Mouse (Mus musculus) yolk sac, embryonic 10.5 days (tissue): Measurements from ENCODE around the gene E4f1.
A peak's percentile ranks its signal among the peaks of the same experiment; 100 is the strongest.

ENCODE experiments used
- DNase-seq: peaks from one replicate; pipeline ENCODE4 v3.0.0-alpha.2; 2017; ENCODE audit warnings: low spot score

E4f1 gene

GRCm38 (mm10) chr17:24469910-24470602 is at the start of gene E4f1, which contains the start of gene Pgp:
TSS of gene E4f1 (minus strand) at chr17:24470313.
TSS of gene Pgp (plus strand) at chr17:24470392.
- DNase-seq, result peak; percentile 98

GRCm38 (mm10) chr17:24514270-24515257 is 44.5 kb upstream of the E4f1 start:
- no peak for DNase-seq

- no peak for DNase-seq
Measured at GRCm38 (mm10) chr17:24513609-24514008, 43.5 kb upstream of the E4f1 start.

GRCm38 (mm10) chr17:24507806-24508460 is 37.8 kb upstream of the E4f1 start:
- no peak for DNase-seq

- no peak for DNase-seq
Measured at GRCm38 (mm10) chr17:24507129-24507664, 37.1 kb upstream of the E4f1 start.

- DNase-seq, result no peak
Measured at GRCm38 (mm10) chr17:24506332-24507070, 36.4 kb upstream of the E4f1 start.

- DNase-seq, result no peak
Measured at GRCm38 (mm10) chr17:24505286-24505955, 35.3 kb upstream of the E4f1 start.

- DNase-seq, result no peak
Measured at GRCm38 (mm10) chr17:24504085-24504484, 34.0 kb upstream of the E4f1 start.

- no peak for DNase-seq
Measured at GRCm38 (mm10) chr17:24502208-24502607, 32.1 kb upstream of the E4f1 start.

GRCm38 (mm10) chr17:24496026-24496425 is 25.9 kb upstream of the E4f1 start:
- DNase-seq, result no peak

- DNase-seq, result no peak
Measured at GRCm38 (mm10) chr17:24495443-24495842, 25.3 kb upstream of the E4f1 start.

- no peak for DNase-seq
Measured at GRCm38 (mm10) chr17:24494627-24495335, 24.7 kb upstream of the E4f1 start.

- no peak for DNase-seq
Measured at GRCm38 (mm10) chr17:24490399-24490798, 20.3 kb upstream of the E4f1 start.

- DNase-seq, result no peak
Measured at GRCm38 (mm10) chr17:24489265-24490030, 19.3 kb upstream of the E4f1 start.

- DNase-seq, result peak; percentile 25
Measured at GRCm38 (mm10) chr17:24488662-24489264, 18.6 kb upstream of the E4f1 start.

GRCm38 (mm10) chr17:24488186-24488661 is 18.1 kb upstream of the E4f1 start, which contains the start of gene Caskin1:
TSS of gene Caskin1 (plus strand) at chr17:24488601.
- DNase-seq, result peak; percentile 24

GRCm38 (mm10) chr17:24485090-24485860 is 15.2 kb upstream of the E4f1 start:
- DNase-seq, result no peak

GRCm38 (mm10) chr17:24483495-24483894 is 13.4 kb upstream of the E4f1 start:
- no peak for DNase-seq
